Mouse (Mus musculus): ENCODE measurements around the gene Psph. TPM values are rescaled to one million over a fixed set of nuclear protein-coding genes. Genes with fewer than 3 reads are reported as not detected.

Gene Psph
- 10 to 100 TPM; 12.8 to 15.9 TPM for total RNA-seq (2023)

GRCm38 (mm10) chr5:129786818-129787790, at the start of gene Psph:
TSS of gene Psph (minus strand) at chr5:129787449.

GRCm38 (mm10) chr5:129724834-129725773, 62.1 kb downstream of the Psph start, which contains the start of gene Nipsnap2:
TSS of gene Nipsnap2 (plus strand) at chr5:129725063.

Other genes with a start within 250 kb of the Psph start
- gene Mmp17, start 203.3 kb downstream of the Psph start, total RNA-seq (2023): 1 to 10 TPM in 1 of 2 experiments, under 1 TPM in 1; 0.78 to 2.2 TPM
- gene Zfp11, start 117.3 kb downstream of the Psph start, total RNA-seq (2023): 1 to 10 TPM; 2.7 to 2.8 TPM
- gene Sept14, start 78.9 kb downstream of the Psph start, total RNA-seq (2023): not detected
- gene Mrps17, start 72.0 kb downstream of the Psph start, total RNA-seq (2023): 10 to 100 TPM; 40.7 to 54.2 TPM
- gene Nipsnap2, start 62.4 kb downstream of the Psph start, total RNA-seq (2023): 10 to 100 TPM; 31.0 to 40.7 TPM
- 10 to 100 TPM; 10.2 to 13.9 TPM for gene Sumf2, start 59.5 kb upstream of the Psph start, total RNA-seq (2023)
- gene Chchd2, start 100.0 kb upstream of the Psph start, total RNA-seq (2023): 100 to 1,000 TPM; 139 to 157 TPM
- 1 to 10 TPM; 1.1 to 3.3 TPM for gene Zbed5, start 108.3 kb upstream of the Psph start, total RNA-seq (2023)
- gene Phkg1, start 111.1 kb upstream of the Psph start, total RNA-seq (2023): under 1 TPM in 1 of 2 experiments, not detected in 1; 0.56 TPM
- gene Nupr1l, start 121.1 kb upstream of the Psph start, total RNA-seq (2023): 1 to 10 TPM in 1 of 2 experiments, under 1 TPM in 1; 0.59 to 4.9 TPM
- 10 to 100 TPM; 13.8 to 15.7 TPM for gene Vkorc1l1, start 154.5 kb upstream of the Psph start, total RNA-seq (2023)
- 10 to 100 TPM; 34.8 to 40.1 TPM for gene Gusb, start 215.6 kb upstream of the Psph start, total RNA-seq (2023)
- gene Asl, start 241.8 kb upstream of the Psph start, total RNA-seq (2023): 10 to 100 TPM; 14.1 to 14.3 TPM
- gene Crcp, start 241.8 kb upstream of the Psph start, total RNA-seq (2023): 10 to 100 TPM; 21.0 to 27.9 TPM